Mouse (Mus musculus) erythroblast, embryonic 14.5 days (primary cell): Measurements from ENCODE around the gene Eif3i. TPM values are rescaled to one million over a fixed set of nuclear protein-coding genes. Genes with fewer than 3 reads are reported as not detected.

Experiments used
- H3K27me3 ChIP-seq: 2 replicates; pipeline ENCODE4 v1.6.1; 2012; ENCODE audit warnings: inconsistent platforms; ENCODE audit not compliant: control insufficient read depth
- H3K36me3 ChIP-seq: 2 replicates; pipeline ENCODE4 v1.6.1; 2012; ENCODE audit warnings: mild to moderate bottlenecking, inconsistent platforms; ENCODE audit not compliant: control insufficient read depth
- H3K4me1 ChIP-seq: 2 replicates; pipeline ENCODE4 v1.6.1; 2012; ENCODE audit warnings: inconsistent platforms; ENCODE audit not compliant: control insufficient read depth
- H3K4me3 ChIP-seq: replicated peaks from 2 replicates; pipeline ENCODE3; 2012; ENCODE audit warnings: moderate library complexity, mild to moderate bottlenecking, inconsistent platforms
- H3K9me3 ChIP-seq: 2 replicates; pipeline ENCODE4 v1.6.1; 2012; ENCODE audit warnings: low read length, inconsistent platforms, mixed read lengths; ENCODE audit not compliant: control insufficient read depth
- GATA1 ChIP-seq: IDR thresholded peaks from 2 replicates; pipeline ENCODE4 v1.6.1; 2012; ENCODE audit warnings: low read length, inconsistent platforms, mixed read lengths
- TAL1 ChIP-seq: IDR thresholded peaks from 3 replicates; pipeline ENCODE4 v1.6.1; 2012; ENCODE audit warnings: low read length, inconsistent platforms, mixed read lengths
- polyA plus RNA-seq: library from polyadenylated mRNA; stranded (reverse); fragments of >175 nt; gene quantifications from 2 replicates; pipeline ENCODE4 v1.2.3, GENCODE M21; 2012

Eif3i gene
- polyA plus RNA-seq, 1 experiment = 16.7 TPM

GRCm38 (mm10) chr4:129571551-129572084 is 28.8 kb downstream of the Eif3i start:
- no peak overlapping the region for H3K4me3 ChIP-seq
- peaks cover 25% of the 10 kb centered on the region for H3K27me3 ChIP-seq
- TF ChIP-seq TAL1 (no peak), GATA1 (no peak)
- H3K36me3 ChIP-seq = no peaks in the 10 kb centered on the region
- H3K9me3 ChIP-seq = no peaks in the 10 kb centered on the region
- peaks cover 4% of the 10 kb centered on the region for H3K4me1 ChIP-seq

- no peak for TF ChIP-seq TAL1
- no peak for TF ChIP-seq GATA1
- H3K4me1 ChIP-seq = peaks cover 2% of the 10 kb centered on the region
- H3K4me3 ChIP-seq = no peak overlapping the region
These were observed 30.4 kb downstream of the Eif3i start for GRCm38 (mm10) chr4:129570028-129570427.

GRCm38 (mm10) chr4:129568366-129568765 is 32.1 kb downstream of the Eif3i start:
- no peaks in the 10 kb centered on the region for H3K4me1 ChIP-seq
- no peaks in the 10 kb centered on the region for H3K9me3 ChIP-seq
- H3K4me3 ChIP-seq = no peak overlapping the region
- H3K36me3 ChIP-seq = no peaks in the 10 kb centered on the region
- peaks cover 9% of the 10 kb centered on the region for H3K27me3 ChIP-seq
- TF ChIP-seq TAL1 (no peak), GATA1 (no peak)

More at GRCm38 (mm10) chr4:129570028-129570427, 30.4 kb downstream of the Eif3i start:
- peaks cover 14% of the 10 kb centered on the region for H3K27me3 ChIP-seq
- no peaks in the 10 kb centered on the region for H3K36me3 ChIP-seq
- no peaks in the 10 kb centered on the region for H3K9me3 ChIP-seq

- Histone ChIP-seq H3K4me3 (no peak overlapping the region), H3K9me3 (no peaks in the 10 kb centered on the region), H3K36me3 (no peaks in the 10 kb centered on the region), H3K27me3 (no peaks in the 10 kb centered on the region; the same call in 1 of the 2 replicates), H3K4me1 (peaks cover 11% of the 10 kb centered on the region)
- no peak for TF ChIP-seq TAL1
- TF ChIP-seq GATA1 = no peak
These were observed 35.3 kb downstream of the Eif3i start for GRCm38 (mm10) chr4:129565139-129565538.

- Histone ChIP-seq H3K27me3 (no peaks in the 10 kb centered on the region; the same call in 1 of the 2 replicates), H3K4me1 (peaks cover 13% of the 10 kb centered on the region), H3K4me3 (no peak overlapping the region), H3K36me3 (no peaks in the 10 kb centered on the region), H3K9me3 (no peaks in the 10 kb centered on the region)
- no peak for TF ChIP-seq GATA1
- no peak for TF ChIP-seq TAL1
These were observed 36.7 kb downstream of the Eif3i start for GRCm38 (mm10) chr4:129563718-129564117.

- H3K4me3 ChIP-seq = no peak overlapping the region
- peaks cover under 1% of the 10 kb centered on the region for H3K27me3 ChIP-seq
- peaks cover 35% of the 10 kb centered on the region for H3K4me1 ChIP-seq
- peaks cover 4% of the 10 kb centered on the region; the same call in 1 of the 2 replicates for H3K36me3 ChIP-seq
- no peaks in the 10 kb centered on the region for H3K9me3 ChIP-seq
- no peak for TF ChIP-seq TAL1
- no peak; the same call in 1 of the 2 replicates for TF ChIP-seq GATA1
These were observed 39.3 kb downstream of the Eif3i start for GRCm38 (mm10) chr4:129561184-129561583.

- H3K27me3 ChIP-seq = peaks cover 20% of the 10 kb centered on the region
These were observed 42.0 kb downstream of the Eif3i start for GRCm38 (mm10) chr4:129558321-129558955.

GRCm38 (mm10) chr4:129557256-129557808 is 43.1 kb downstream of the Eif3i start:
- H3K4me1 ChIP-seq = peaks cover 52% of the 10 kb centered on the region
- TF ChIP-seq TAL1 (peak; percentile 89), GATA1 (peak; percentile 94)
- 0 out of 2 replicates have a peak, but pooled peaks cover 2% of the 10 kb centered on the region for H3K9me3 ChIP-seq
- peak overlapping the region; percentile 71 for H3K4me3 ChIP-seq
- H3K27me3 ChIP-seq = peaks cover 31% of the 10 kb centered on the region
- peaks cover 6% of the 10 kb centered on the region for H3K36me3 ChIP-seq

More at GRCm38 (mm10) chr4:129558321-129558955, 42.0 kb downstream of the Eif3i start:
- H3K4me3 ChIP-seq = peak overlapping the region; percentile 71
- TF ChIP-seq TAL1 (no peak), GATA1 (no peak)
- H3K9me3 ChIP-seq = no peaks in the 10 kb centered on the region
- peaks cover 4% of the 10 kb centered on the region; the same call in 1 of the 2 replicates for H3K36me3 ChIP-seq
- H3K4me1 ChIP-seq = peaks cover 52% of the 10 kb centered on the region

- TF ChIP-seq TAL1 (no peak), GATA1 (no peak)
- Histone ChIP-seq H3K9me3 (0 out of 2 replicates have a peak, but pooled peaks cover 4% of the 10 kb centered on the region), H3K4me1 (peaks cover 52% of the 10 kb centered on the region), H3K4me3 (peak overlapping the region; percentile 71), H3K36me3 (peaks cover 6% of the 10 kb centered on the region), H3K27me3 (peaks cover 34% of the 10 kb centered on the region)
These were observed 43.8 kb downstream of the Eif3i start for GRCm38 (mm10) chr4:129556532-129557223.
